Mouse (Mus musculus) thymus, adult 2 months (tissue): Measurements from ENCODE around the gene Phf19.

ENCODE experiments used
- CTCF ChIP-seq: fragments of 200-500 bp; IDR thresholded peaks from 2 replicates; pipeline ENCODE4 v1.5.1; 2012; ENCODE audit warnings: mild to moderate bottlenecking, control low read depth, low read length, moderate library complexity, borderline replicate concordance; ENCODE audit not compliant: control insufficient read depth, poor library complexity, insufficient read depth; ENCODE audit errors: extremely low read depth
- POLR2A ChIP-seq: fragments of 200-500 bp; IDR thresholded peaks from 2 replicates; pipeline ENCODE4 v1.6.1; 2012; ENCODE audit warnings: mild to moderate bottlenecking, low read length, control low read depth, moderate library complexity; ENCODE audit not compliant: control insufficient read depth, poor library complexity, insufficient read depth; ENCODE audit errors: extremely low read depth

GRCm38 (mm10) chr2:34884186-34884585, 29.6 kb downstream of the Phf19 start:
- TF ChIP-seq POLR2A, result no peak
- TF ChIP-seq CTCF, result no peak
